Mouse (Mus musculus) erythroblast, embryonic 14.5 days (primary cell): ENCODE measurements around the gene Kif1b.

Source experiments
- GATA1 ChIP-seq: IDR thresholded peaks from 2 replicates; pipeline ENCODE4 v1.6.1; 2012; ENCODE audit warnings: low read length, inconsistent platforms, mixed read lengths
- TAL1 ChIP-seq: IDR thresholded peaks from 3 replicates; pipeline ENCODE4 v1.6.1; 2012; ENCODE audit warnings: low read length, inconsistent platforms, mixed read lengths

- TF ChIP-seq TAL1 (no peak), GATA1 (no peak)
Observed at GRCm38 (mm10) chr4:149173661-149174060, 133.8 kb downstream of the Kif1b start.
